Mouse (Mus musculus): ENCODE data around the gene Olfr434. TPM values are rescaled to one million over a fixed set of nuclear protein-coding genes. Genes with fewer than 3 reads are reported as not detected.
"Not testable (repeated sequence)": the region's sequence is repeated elsewhere in the genome, so short reads cannot be mapped to it uniquely, and the experiment has no call there.

Olfr434 gene
- 0.25 TPM in 1 of 2 replicates, not detected in the other for polyA plus RNA-seq (2015; fragmentation: Nextera tagmentation; extraction: Ambion mirVana)

DNA sequence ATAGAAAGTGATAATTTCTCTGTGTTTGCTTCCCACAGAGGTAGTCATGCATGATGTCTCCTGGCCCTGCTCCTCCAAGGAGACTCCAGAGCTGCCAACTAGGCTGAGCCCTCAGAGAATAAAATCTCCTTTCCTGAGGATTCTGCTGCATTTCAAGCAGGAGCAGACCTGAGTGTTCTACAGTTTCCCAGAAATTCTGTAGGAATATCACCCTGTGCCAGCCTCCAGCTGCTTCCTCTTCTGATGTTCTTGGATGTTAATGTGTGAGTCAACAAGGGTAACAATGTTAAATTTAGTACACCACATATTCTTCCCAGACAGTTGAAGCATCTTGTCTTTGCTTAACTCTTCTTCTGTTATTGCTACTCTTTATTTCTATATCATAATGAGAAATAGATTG is at the start of gene Olfr434:
TSS of gene Olfr434 (plus strand) at position 149 of the 400 bp plus-strand sequence.
- not testable (repeated sequence) for H3K9ac ChIP-seq; H3K27ac ChIP-seq; H3K4me3 ChIP-seq; H3K9me3 ChIP-seq; H3K27me3 ChIP-seq; H3K4me2 ChIP-seq; H3K36me3 ChIP-seq; ATAC-seq (ENCODE audit: insufficient number of reproducible peaks, insufficient read depth, low FRiP score, low TSS enrichment, low read depth); H3K4me1 ChIP-seq

DNA sequence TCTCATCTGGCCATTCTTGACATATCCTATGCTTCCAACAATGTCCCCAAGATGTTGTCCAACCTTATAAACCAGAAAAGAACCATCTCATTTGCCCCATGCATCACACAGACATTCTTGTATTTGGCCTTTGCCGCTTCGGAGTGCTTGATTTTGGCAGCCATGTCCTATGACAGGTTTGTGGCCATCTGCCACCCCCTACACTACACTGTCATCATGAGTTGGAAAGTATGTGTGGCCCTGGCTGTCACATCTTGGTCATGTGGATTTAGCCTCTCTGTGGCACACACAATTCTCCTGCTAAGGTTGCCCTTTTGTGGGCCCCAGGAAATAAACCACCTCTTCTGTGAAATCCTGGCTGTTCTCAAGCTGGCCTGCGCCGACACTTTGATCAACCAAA is 45.6 kb upstream of the Olfr434 start:
- H3K4me1 ChIP-seq: no peaks in the 10 kb centered on the region
- H3K27me3 ChIP-seq: no peaks in the 10 kb centered on the region
- no peaks in the 10 kb centered on the region for H3K9me3 ChIP-seq
- no peak overlapping the region for H3K27ac ChIP-seq
- 92% methylated on average over 4 of the region's 4 CpGs for WGBS
- no peaks in the 10 kb centered on the region for H3K36me3 ChIP-seq
- ATAC-seq (ENCODE audit: insufficient number of reproducible peaks, insufficient read depth, low FRiP score, low TSS enrichment, low read depth): no peak
- no peak overlapping the region for H3K4me2 ChIP-seq
- no peak overlapping the region for H3K4me3 ChIP-seq
- H3K9ac ChIP-seq: no peak overlapping the region

DNA sequence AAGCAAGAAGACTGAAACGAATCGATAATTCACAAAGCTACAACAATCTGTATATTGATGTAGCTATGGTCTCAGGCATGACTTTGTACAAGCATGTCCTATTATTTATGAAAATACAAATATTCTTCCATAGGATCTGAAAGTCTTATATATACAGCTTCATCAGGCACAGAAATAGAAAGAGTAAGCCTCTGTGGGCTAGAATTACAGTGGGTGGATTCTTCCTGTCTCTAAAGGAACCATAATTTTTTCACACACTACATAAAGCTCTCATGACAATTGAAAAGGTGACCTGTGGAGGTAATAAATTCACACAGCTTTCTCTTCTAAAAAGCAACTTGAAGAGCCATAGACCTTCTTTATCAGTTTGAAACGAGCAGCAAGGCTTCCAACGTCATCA is 41.0 kb upstream of the Olfr434 start, which contains the start of gene Olfr13:
TSS of gene Olfr13 (plus strand) at position 301 of the 400 bp plus-strand sequence.
- H3K9me3 ChIP-seq: no peaks in the 10 kb centered on the region
- no peak within 1 kb of the TSS for H3K27ac ChIP-seq
- H3K4me3 ChIP-seq: no peak within 1 kb of the TSS
- H3K36me3 ChIP-seq: no peaks in the 10 kb centered on the region
- H3K4me1 ChIP-seq: no peaks in the 10 kb centered on the region
- ATAC-seq (ENCODE audit: insufficient number of reproducible peaks, insufficient read depth, low FRiP score, low TSS enrichment, low read depth): no peak
- H3K4me2 ChIP-seq: no peak within 1 kb of the TSS
- H3K9ac ChIP-seq: no peak within 1 kb of the TSS
- WGBS: 75% methylated on average over 4 of the region's 4 CpGs
- no peaks in the 10 kb centered on the region for H3K27me3 ChIP-seq

DNA sequence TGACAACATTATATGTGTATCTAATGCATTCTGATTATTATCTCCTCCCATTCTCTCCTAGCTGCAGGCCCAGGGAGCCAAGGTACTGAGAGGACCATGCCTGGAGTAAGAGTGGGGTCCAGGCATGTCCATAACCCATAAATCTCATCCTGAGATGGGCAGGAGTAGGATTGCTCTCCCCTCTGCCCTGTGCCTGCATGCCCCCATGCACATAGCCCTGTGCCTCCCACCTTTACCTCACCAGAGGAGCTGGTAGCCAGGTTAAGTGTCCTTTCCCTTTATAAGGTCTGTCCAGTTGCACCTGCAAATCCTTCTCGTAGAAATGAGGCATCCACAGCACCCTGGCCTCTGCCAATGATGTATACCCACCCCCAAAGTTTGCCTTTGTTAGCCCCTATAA is 34.7 kb upstream of the Olfr434 start:
- Histone ChIP-seq H3K4me3 (no peak overlapping the region), H3K4me2 (no peak overlapping the region), H3K9me3 (no peaks in the 10 kb centered on the region), H3K27ac (no peak overlapping the region), H3K9ac (no peak overlapping the region), H3K36me3 (no peaks in the 10 kb centered on the region), H3K27me3 (no peaks in the 10 kb centered on the region), H3K4me1 (no peaks in the 10 kb centered on the region)
- WGBS: 70% methylated on average over 1 of the region's 1 CpGs
- ATAC-seq (ENCODE audit: insufficient number of reproducible peaks, insufficient read depth, low FRiP score, low TSS enrichment, low read depth): no peak

DNA sequence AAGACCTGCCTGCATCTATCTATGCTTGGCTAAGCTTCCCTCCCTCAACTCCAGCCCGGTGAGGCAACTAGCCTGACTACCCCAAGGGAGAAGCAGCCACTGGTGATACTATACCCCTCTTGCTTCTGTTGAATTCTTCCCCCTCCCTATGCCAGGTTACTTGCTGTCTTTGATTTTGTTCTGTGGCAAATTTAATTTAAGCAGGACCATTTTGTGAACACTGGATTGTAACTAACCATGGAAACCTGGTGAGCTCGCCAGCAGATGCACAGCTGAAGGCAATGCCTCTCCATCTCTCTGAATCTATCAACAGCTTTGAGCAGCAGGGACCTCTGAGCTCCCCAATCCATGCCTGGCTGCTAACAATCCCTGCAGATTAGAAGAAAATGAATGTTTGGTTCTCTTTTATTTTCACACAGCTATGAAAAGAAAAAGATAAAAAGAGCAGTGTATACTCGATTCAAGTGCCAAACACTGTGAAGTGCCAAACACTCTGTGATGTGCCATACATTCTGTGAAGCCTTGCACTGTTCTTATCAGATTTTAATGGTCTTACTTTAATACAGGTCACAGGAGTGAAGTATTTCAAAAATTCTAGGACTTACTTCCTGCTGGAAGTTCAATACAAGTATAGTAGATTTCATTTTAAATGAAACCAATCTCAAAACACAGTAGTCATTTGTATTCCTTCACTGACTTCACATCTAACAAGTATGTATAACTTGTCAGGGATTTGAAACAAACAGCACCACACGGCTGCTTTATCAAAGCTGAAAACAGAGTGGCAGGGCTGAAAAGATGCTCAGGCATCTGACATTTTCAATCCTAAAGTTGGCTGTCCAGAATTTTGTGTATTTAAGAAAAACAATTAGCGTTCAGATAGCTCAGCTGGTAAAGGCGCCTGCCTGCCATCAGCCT is 34.0 kb upstream of the Olfr434 start:
- Histone ChIP-seq H3K9ac (no peak overlapping the region), H3K9me3 (no peaks in the 10 kb centered on the region), H3K4me3 (no peak overlapping the region), H3K4me2 (no peak overlapping the region), H3K27ac (no peak overlapping the region), H3K27me3 (no peaks in the 10 kb centered on the region), H3K36me3 (no peaks in the 10 kb centered on the region), H3K4me1 (no peaks in the 10 kb centered on the region)
- 60% methylated on average over 6 of the region's 6 CpGs for WGBS
- ATAC-seq (ENCODE audit: insufficient number of reproducible peaks, insufficient read depth, low FRiP score, low TSS enrichment, low read depth): no peak

DNA sequence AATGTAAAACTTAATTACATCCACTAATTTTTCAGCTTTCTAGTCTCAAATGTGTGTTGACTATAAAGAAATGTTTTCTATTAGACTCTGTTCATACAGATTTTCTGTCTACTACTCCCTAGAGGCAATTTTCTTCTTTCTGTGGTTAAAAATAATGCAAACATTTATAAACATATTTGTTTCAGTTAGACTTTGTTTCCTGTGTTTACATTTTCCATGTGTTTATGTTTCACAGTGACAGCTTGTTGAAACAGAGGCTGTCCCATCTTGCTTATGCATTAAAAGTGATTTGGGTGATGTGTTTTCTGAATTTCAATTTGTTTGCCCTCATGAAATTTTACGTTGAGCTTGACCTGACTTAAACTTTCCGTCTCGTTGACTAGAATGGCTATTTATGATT is 21.8 kb upstream of the Olfr434 start:
- Histone ChIP-seq H3K4me1 (no peaks in the 10 kb centered on the region), H3K9ac (no peak overlapping the region), H3K27ac (no peak overlapping the region), H3K27me3 (no peaks in the 10 kb centered on the region), H3K36me3 (no peaks in the 10 kb centered on the region), H3K4me2 (no peak overlapping the region), H3K9me3 (no peaks in the 10 kb centered on the region), H3K4me3 (no peak overlapping the region)
- 64% methylated on average over 3 of the region's 3 CpGs for WGBS
- ATAC-seq (ENCODE audit: insufficient number of reproducible peaks, insufficient read depth, low FRiP score, low TSS enrichment, low read depth): no peak

DNA sequence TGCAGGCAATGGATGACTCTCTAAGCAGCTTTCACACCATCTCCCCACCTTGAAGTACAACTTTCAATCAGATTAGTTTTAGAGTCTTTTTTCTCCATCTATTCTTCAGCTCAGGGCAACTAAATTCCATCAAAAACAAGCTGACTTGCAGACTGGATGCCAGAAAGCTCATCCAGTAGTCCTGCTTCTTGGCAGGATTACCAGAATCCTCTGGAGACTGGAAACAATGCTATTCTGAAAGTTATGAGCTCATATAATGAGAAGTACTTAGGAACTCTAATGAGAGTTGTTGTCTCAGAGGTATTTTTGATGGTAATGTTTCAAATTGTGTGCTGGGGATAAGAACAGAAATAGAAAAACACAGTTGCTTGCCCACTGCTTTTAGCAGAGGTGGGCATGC is 16.0 kb upstream of the Olfr434 start, which contains the start of gene Olfr435:
TSS of gene Olfr435 (plus strand) at position 366 of the 400 bp plus-strand sequence.
- no peak for ATAC-seq (ENCODE audit: insufficient number of reproducible peaks, insufficient read depth, low FRiP score, low TSS enrichment, low read depth)
- H3K4me3 ChIP-seq: no peak within 1 kb of the TSS
- H3K9ac ChIP-seq: no peak within 1 kb of the TSS
- no peaks in the 10 kb centered on the region for H3K4me1 ChIP-seq
- H3K27me3 ChIP-seq: no peaks in the 10 kb centered on the region
- H3K27ac ChIP-seq: no peak within 1 kb of the TSS
- H3K4me2 ChIP-seq: no peak within 1 kb of the TSS
- no peaks in the 10 kb centered on the region for H3K36me3 ChIP-seq
- no peaks in the 10 kb centered on the region for H3K9me3 ChIP-seq

DNA sequence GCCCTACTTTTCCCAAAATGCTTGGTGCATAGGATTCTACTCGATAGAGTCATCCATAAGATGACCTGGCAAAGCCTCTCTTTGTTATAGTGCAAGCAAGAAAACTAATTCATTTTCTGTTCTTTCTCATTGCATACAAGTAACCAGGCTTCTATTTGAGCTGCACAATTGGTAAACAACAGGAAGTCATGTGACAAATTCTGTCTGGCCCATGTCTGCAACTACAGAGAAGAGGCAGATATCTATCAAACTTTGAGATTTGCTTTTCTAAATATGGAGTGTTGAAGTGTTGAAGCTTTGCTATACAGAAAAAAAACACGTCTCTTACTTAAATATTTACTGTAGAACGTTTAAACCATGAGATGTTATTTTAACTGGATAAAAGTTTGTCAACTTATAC is 14.7 kb upstream of the Olfr434 start:
- Histone ChIP-seq H3K9ac (no peak overlapping the region), H3K9me3 (no peaks in the 10 kb centered on the region), H3K27ac (no peak overlapping the region), H3K36me3 (no peaks in the 10 kb centered on the region), H3K4me2 (no peak overlapping the region), H3K27me3 (no peaks in the 10 kb centered on the region), H3K4me1 (no peaks in the 10 kb centered on the region), H3K4me3 (no peak overlapping the region)
- 82% methylated on average over 3 of the region's 3 CpGs for WGBS
- ATAC-seq (ENCODE audit: insufficient number of reproducible peaks, insufficient read depth, low FRiP score, low TSS enrichment, low read depth): no peak

DNA sequence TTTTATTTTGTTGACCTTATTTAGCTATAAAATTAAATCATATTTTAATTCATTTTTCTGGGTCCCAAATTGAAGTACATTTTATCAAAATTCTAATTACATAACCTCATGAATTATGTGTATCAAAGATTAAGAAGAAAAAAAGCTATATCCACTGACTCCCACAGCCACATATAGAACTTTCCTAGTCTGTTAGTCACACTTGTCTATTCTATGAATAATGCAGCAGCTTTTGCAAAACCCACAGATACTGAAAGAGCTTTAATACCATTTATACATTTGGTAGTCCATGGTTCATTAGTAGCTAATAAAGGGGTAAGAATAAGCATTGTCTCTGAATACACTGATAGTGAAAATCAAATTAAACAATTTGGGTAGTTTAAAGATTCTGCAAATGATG is 10.0 kb upstream of the Olfr434 start:
- no peak overlapping the region for H3K4me3 ChIP-seq
- H3K4me2 ChIP-seq: no peak overlapping the region
- no peaks in the 10 kb centered on the region for H3K9me3 ChIP-seq
- no peaks in the 10 kb centered on the region for H3K36me3 ChIP-seq
- no peaks in the 10 kb centered on the region for H3K4me1 ChIP-seq
- no peak overlapping the region for H3K9ac ChIP-seq
- no peaks in the 10 kb centered on the region for H3K27me3 ChIP-seq
- no peak overlapping the region for H3K27ac ChIP-seq
- ATAC-seq (ENCODE audit: insufficient number of reproducible peaks, insufficient read depth, low FRiP score, low TSS enrichment, low read depth): no peak

DNA sequence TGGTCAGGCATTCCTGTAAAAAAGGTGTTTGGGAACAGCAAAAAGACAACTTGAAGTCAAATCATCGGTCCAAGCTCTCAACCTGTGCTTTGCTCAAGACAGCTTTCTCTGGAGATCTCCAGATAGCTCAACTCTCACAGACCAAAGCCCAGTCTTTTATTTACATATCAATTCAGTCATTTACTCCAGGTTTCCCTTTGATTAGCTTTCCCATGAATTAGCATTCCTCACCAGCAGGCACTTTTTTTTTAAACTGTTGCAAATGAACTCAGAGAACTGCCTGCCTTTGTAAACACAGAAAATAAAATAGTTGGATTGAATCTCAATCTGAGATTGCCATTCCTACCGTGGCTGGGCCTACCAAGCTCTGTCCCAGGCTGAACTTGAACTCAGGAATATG is 7.5 kb upstream of the Olfr434 start:
- H3K9me3 ChIP-seq: no peaks in the 10 kb centered on the region
- no peaks in the 10 kb centered on the region for H3K36me3 ChIP-seq
- H3K4me2 ChIP-seq: no peak overlapping the region
- no peaks in the 10 kb centered on the region for H3K27me3 ChIP-seq
- no peak for ATAC-seq (ENCODE audit: insufficient number of reproducible peaks, insufficient read depth, low FRiP score, low TSS enrichment, low read depth)
- no peak overlapping the region for H3K4me3 ChIP-seq
- no peaks in the 10 kb centered on the region for H3K4me1 ChIP-seq
- H3K27ac ChIP-seq: no peak overlapping the region
- H3K9ac ChIP-seq: no peak overlapping the region
- 45% methylated on average over 2 of the region's 2 CpGs for WGBS

DNA sequence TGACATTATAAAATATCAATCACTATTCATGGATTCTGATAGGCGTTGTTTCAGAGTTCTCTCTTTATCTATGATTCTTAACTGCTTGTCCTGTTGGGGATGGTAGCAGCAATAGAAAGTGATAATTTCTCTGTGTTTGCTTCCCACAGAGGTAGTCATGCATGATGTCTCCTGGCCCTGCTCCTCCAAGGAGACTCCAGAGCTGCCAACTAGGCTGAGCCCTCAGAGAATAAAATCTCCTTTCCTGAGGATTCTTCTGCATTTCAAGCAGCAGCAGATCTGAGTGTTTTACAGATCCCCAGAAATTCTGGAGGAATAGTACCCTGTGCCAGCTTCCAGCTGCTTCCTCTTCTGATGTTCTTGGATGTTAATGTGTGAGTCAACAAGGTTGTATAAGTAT is 18.4 kb downstream of the Olfr434 start, which contains the start of gene Olfr47:
TSS of gene Olfr47 (plus strand) at position 275 of the 400 bp plus-strand sequence.
- not testable (repeated sequence) for H3K9me3 ChIP-seq; H3K27me3 ChIP-seq; H3K4me3 ChIP-seq; H3K27ac ChIP-seq; H3K4me2 ChIP-seq; H3K9ac ChIP-seq; H3K36me3 ChIP-seq; H3K4me1 ChIP-seq; ATAC-seq (ENCODE audit: insufficient number of reproducible peaks, insufficient read depth, low FRiP score, low TSS enrichment, low read depth)
- 83% methylated on average over 1 of the region's 1 CpGs for WGBS

DNA sequence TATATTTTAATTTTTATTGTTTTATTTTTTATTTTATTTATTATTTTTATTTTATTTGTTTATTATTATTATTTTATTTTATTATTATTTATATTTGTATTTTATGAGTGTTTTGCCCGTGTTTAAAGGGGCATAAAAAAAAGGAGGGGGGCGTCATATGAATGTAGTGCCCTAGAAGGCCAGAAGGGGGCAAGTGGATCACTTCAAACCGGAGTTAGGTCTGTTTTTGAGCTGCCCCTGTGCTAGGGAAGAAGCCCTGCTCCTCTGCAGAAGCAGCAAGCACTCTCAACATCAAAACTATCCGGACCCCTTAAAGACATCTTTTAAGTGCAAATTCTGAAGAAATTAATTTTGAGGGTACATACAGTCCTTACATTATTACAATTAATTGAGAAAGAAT is 29.2 kb downstream of the Olfr434 start:
- no peaks in the 10 kb centered on the region for H3K27me3 ChIP-seq
- no peak for ATAC-seq (ENCODE audit: insufficient number of reproducible peaks, insufficient read depth, low FRiP score, low TSS enrichment, low read depth)
- H3K4me3 ChIP-seq: no peak overlapping the region
- H3K9ac ChIP-seq: no peak overlapping the region
- H3K4me1 ChIP-seq: no peaks in the 10 kb centered on the region
- H3K36me3 ChIP-seq: no peaks in the 10 kb centered on the region
- H3K4me2 ChIP-seq: no peak overlapping the region
- no peaks in the 10 kb centered on the region for H3K9me3 ChIP-seq
- 13% methylated on average over 4 of the region's 4 CpGs for WGBS
- H3K27ac ChIP-seq: no peak overlapping the region

Measured in embryonic facial prominence, embryonic 13.5 days (tissue).